Mouse (Mus musculus): ENCODE results near the gene Lef1. TPM values are rescaled to one million over a fixed set of nuclear protein-coding genes. Genes with fewer than 3 reads are reported as not detected.

Lef1 gene
- polyA plus RNA-seq, 1 experiment: not detected

DNA sequence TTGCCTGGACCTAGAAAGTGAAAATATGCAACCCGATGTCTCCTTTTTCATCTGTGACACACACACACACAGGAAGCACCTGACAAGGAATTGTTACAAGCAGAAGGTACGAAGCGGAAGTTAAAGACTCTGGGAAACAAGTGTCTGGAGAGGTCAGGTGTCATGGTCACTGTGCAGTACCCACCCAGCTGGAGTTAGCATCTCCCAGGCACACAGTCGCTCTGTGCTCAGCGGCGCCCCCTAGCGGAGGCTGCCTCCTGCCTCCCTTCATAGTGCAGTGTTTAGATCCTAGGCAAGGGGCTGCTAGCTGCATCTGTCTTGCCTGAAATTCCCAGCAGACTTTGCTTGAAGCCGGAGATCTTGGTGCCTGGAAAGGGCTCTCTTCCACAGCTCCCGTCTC, 104.6 kb downstream of the Lef1 start:
- no peak overlapping the region for H3K4me3 ChIP-seq (ENCODE audit: insufficient read depth, low read depth, low read length)

DNA sequence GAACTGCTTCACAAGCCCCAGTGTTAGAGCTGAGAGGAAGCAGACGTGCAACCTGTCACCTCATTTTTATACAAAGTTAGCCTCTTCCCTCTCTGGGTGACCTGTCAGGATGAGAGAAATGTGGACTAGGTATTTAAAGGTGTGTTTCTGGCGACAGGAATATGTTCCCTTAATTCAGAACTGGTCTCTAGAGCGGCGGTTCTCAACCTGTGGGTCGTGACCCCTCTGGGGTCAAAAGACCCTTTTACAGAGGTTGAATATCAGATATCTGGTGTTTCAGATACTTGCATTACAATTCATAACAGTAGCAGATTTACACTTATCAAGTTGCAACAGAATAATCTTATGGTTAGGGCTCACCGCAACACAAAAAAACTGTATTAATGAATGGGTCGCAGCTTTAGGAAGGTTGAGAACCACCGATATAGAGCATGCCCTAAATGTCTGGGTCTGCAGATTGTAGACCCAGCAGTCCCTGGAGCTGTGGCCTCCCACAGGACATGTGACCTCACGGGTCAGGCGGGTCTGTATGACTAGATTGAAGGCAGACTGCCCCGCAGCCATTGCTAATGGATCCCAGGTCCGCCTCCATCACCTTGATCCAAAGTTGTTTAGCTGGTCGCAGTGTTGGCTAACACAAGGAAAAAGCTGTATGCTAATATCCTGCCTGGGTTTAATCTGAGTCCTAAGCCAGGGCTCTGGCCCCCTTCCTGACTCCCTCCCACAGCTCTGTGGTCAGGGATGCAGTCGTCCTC, 108.5 kb downstream of the Lef1 start:
- no peaks in the 10 kb centered on the region for H3K4me1 ChIP-seq (ENCODE audit: control insufficient read depth, insufficient read depth, insufficient read length, low read length)
- H3K4me3 ChIP-seq (ENCODE audit: insufficient read depth, low read depth, low read length): no peak overlapping the region
- H3K27ac ChIP-seq (replicated peaks; ENCODE audit: low read depth, low read length): no peak overlapping the region

More for the DNA sequence above, 104.6 kb downstream of the Lef1 start:
- no peaks in the 10 kb centered on the region for H3K4me1 ChIP-seq (ENCODE audit: control insufficient read depth, insufficient read depth, insufficient read length, low read length)
- H3K27ac ChIP-seq (replicated peaks; ENCODE audit: low read depth, low read length): no peak overlapping the region

DNA sequence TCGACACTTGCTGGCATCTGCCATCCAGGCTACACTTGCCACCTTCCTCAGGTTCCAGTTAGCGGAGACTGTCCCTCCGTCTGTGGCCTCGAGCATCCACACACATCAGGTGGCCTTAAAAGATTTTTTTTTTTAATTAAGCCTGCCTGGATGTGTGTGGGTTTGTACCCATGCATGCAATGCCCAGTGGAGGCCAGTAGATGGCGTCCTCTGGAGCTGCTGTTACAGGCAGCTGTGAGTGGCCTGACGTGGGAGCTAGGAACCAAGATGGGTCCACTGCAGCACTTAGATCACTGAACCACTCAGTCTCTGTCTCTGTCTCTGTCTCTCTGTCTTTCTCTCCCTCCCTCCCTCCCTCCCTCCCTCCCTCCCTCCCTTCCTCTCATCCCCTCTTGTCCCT, 117.8 kb downstream of the Lef1 start:
- Histone ChIP-seq H3K27ac (replicated peaks; ENCODE audit: low read depth, low read length) (no peak overlapping the region), H3K4me3 (ENCODE audit: insufficient read depth, low read depth, low read length) (no peak overlapping the region), H3K4me1 (ENCODE audit: control insufficient read depth, insufficient read depth, insufficient read length, low read length) (no peaks in the 10 kb centered on the region)

DNA sequence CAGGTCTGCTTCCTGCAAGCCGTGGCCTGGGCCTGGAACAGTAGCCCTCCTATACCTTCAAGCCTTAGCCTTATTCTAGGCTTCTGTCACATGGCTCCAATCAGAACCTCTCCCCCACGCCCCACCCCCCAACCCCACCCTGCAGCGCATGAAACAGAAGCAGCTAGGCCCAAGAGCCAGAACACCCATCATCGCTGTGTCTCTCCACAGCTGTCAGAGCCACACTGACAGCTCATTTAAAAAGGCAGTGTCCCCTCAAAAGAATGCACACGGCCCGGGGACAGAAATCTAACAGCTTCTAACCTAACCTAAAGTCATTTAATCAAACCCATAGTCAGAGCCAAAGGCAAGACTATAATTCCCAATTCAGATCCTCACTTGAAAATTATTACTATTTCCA, 126.8 kb downstream of the Lef1 start:
- no peak overlapping the region for H3K4me3 ChIP-seq (ENCODE audit: insufficient read depth, low read depth, low read length)
- H3K4me1 ChIP-seq (ENCODE audit: control insufficient read depth, insufficient read depth, insufficient read length, low read length): no peaks in the 10 kb centered on the region
- H3K27ac ChIP-seq (replicated peaks; ENCODE audit: low read depth, low read length): no peak overlapping the region

DNA sequence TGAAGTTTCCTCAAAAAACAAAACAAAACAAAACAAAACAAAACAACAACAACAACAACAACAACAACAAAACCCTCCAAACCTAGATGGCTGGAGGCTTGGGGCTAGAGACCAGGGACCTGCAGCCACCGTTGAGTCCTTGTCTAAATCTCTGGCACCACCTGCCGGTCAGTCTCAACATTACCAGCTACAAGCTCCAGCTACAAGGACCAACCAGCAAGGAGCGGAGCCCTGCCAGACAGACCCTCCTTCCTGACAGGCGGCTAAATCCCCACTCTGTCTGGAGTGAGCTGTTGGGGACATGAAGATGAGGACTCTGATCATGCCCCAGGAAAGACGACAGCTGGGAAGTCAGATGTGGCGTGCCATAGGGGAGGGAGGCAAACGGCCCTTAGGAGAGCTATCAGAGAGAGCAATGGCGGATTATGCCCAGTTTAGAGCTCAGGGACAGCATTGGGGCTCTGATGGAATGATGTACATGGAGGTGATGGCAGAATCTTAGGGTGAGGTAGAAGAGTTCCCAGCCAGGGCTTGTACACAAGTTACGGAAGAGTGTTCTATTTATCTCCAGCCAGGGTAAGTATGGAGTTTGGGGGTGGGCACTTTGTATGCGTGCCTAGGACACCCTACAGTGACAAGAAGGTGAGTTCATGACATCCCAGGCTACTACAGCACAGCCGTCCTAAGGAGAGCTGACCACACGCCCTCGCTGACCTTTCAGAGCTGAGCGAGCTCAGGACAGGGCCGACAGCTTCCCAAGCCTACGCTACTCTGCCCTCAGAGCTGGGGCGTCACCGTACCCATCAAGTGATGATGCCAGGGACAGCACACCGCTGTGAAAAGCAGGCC, 127.7 kb downstream of the Lef1 start:
- Histone ChIP-seq H3K27ac (replicated peaks; ENCODE audit: low read depth, low read length) (no peak overlapping the region), H3K4me1 (ENCODE audit: control insufficient read depth, insufficient read depth, insufficient read length, low read length) (no peaks in the 10 kb centered on the region), H3K4me3 (ENCODE audit: insufficient read depth, low read depth, low read length) (no peak overlapping the region)

DNA sequence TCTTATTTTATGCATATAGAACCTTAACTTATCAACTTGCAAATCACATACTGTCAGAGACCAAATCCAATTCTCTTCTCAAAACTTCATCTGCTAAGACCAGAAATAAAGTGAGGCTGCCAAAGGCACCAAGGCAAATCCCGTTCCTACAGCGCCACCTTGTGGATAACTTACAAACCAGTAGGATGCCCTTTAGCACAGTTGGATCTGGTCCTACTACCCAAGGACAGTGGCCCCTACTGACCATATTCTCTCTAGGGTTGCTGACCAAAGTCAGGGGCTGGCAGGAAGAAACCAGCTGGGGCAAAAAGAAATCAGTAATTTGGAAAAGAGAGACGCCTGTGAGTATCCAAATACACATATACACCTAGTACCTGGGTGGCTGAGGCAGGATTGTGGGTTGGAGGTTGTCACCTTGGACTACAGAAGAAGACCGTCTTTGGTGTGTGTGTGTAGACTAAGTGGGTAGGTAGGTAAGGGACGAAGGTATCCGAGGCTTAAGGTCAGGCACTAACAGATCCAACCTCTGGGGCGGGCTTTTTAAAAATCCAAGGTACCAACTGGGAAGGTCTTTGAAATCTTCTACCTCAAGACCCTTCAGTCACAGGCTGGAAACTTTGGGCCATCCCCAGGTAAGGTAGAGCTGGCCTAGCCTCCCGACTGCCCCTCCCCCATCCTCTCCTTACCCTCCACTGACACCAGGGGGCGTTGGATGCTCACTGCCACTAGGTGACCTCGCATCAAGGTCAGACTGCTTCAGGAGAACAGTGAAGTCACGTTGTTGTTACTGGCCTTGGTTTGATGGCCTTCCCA, 135.7 kb downstream of the Lef1 start:
- H3K27ac ChIP-seq (replicated peaks; ENCODE audit: low read depth, low read length): peak overlapping the region; percentile 99
- no peak overlapping the region for H3K4me3 ChIP-seq (ENCODE audit: insufficient read depth, low read depth, low read length)

DNA sequence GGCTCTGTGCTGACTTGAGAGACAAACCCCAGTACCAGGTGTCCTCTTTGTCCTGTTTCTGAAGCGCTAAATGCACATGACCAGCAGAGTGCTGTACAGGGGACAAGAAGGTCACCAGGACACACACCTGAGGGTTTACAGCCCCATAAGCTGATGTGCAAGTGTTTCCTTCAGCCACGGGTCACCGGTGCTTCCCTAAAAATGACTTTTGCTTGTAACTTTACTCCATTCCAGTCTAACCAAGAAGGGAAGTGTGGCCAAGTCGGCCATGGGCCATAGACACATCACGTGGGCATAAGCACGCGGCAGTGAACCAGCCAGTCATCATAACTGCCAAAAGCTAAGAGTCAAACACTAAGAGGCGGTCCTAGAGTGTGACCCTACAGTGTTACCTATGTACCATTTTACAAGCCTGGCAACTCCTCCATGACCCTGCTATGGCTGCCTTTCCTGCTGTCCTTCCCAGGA, 136.3 kb downstream of the Lef1 start:
- peak overlapping the region; percentile 99 for H3K27ac ChIP-seq (replicated peaks; ENCODE audit: low read depth, low read length)
- no peak overlapping the region for H3K4me3 ChIP-seq (ENCODE audit: insufficient read depth, low read depth, low read length)
- peaks cover 11% of the 10 kb centered on the region for H3K4me1 ChIP-seq (ENCODE audit: control insufficient read depth, insufficient read depth, insufficient read length, low read length)

More for the DNA sequence above, 135.7 kb downstream of the Lef1 start:
- H3K4me1 ChIP-seq (ENCODE audit: control insufficient read depth, insufficient read depth, insufficient read length, low read length): peaks cover 8% of the 10 kb centered on the region

DNA sequence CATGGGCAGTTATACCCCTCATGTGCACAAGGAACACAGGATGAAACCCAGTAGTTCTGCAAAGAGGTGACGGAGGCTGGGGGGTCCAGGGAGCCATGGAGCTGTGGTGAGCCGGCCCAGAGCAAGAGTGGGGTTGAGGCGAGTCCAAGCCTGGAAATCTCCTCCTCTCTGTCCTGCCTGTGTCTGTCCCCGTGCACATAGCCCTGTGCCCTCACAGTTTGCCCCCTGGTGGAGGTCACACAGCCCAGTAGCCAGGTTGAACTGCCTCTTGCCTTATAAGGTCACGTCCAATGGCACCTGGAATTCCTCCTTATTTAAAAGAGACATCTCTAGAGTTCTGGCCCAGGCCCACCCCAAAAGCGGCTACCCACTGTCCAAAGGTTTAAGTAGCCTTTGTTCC, 137.2 kb downstream of the Lef1 start:
- Histone ChIP-seq H3K4me3 (ENCODE audit: insufficient read depth, low read depth, low read length) (no peak overlapping the region), H3K27ac (replicated peaks; ENCODE audit: low read depth, low read length) (peak overlapping the region; percentile 63)

DNA sequence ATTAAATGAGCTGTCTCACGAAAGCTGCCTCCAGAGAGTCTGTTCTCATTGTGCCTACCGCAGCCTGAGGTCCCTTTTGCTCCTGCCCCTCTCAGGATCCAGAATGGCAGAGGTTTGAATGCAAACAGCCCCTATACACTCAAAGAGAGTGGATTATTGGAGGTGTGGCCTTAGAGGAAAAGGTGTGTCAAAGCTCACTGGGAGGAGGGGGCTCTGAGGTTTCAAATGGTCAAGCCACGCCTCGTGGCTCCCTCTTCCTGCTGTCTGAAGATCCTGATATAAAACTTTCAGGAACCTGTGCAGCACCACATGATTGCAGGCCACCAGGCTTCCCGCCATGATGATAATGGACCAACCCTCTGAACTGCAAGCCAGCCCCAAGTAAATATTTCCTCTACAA, 137.6 kb downstream of the Lef1 start:
- peak overlapping the region; percentile 63 for H3K27ac ChIP-seq (replicated peaks; ENCODE audit: low read depth, low read length)
- H3K4me1 ChIP-seq (ENCODE audit: control insufficient read depth, insufficient read depth, insufficient read length, low read length): peaks cover 11% of the 10 kb centered on the region
- H3K4me3 ChIP-seq (ENCODE audit: insufficient read depth, low read depth, low read length): no peak overlapping the region

More for the DNA sequence above, 137.2 kb downstream of the Lef1 start:
- H3K4me1 ChIP-seq (ENCODE audit: control insufficient read depth, insufficient read depth, insufficient read length, low read length): peaks cover 11% of the 10 kb centered on the region

DNA sequence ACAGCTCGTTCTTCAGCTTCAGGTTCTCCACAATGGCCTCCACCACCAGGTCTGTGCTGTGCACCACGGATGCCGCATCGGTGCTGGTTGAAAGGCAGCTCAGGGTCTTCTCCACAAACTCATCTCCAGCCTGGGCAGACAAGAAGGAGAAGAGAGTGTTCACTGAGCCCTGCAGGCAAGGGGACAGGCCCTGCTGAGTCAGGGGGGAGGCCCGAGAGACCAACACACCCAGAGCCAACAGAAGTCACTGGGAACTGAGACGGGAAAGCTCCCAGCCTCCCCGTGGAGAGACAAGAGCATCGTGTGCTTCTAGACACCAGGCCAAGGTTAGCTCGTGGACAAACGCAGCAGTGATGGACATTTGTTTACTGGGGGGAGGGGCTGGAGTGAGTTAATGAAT, 138.2 kb downstream of the Lef1 start:
- H3K4me3 ChIP-seq (ENCODE audit: insufficient read depth, low read depth, low read length): no peak overlapping the region

DNA sequence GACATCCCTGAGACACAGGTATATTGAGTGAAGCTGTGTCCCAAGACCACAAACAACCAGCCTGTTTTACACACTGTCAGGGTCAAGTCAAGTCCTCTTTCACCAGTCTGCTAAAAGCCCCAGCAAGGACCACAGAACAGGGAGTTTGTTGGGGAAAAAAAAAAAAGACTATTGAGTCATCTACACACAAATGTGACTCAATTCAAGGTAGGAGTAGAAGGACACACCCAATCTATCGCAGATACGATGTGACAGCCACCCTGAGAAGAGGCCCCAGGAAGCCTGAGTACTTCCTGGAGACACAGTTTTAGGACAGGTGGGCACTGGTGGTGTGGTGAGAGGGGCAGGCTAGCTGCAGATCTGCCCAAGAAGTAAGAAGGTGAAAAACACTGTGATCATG, 140.0 kb downstream of the Lef1 start:
- no peak overlapping the region for H3K4me3 ChIP-seq (ENCODE audit: insufficient read depth, low read depth, low read length)
- H3K27ac ChIP-seq (replicated peaks; ENCODE audit: low read depth, low read length): peak overlapping the region; percentile 87

More for the DNA sequence above, 138.2 kb downstream of the Lef1 start:
- H3K4me1 ChIP-seq (ENCODE audit: control insufficient read depth, insufficient read depth, insufficient read length, low read length): peaks cover 11% of the 10 kb centered on the region
- peak overlapping the region; percentile 63; the same call in 1 of the 2 replicates for H3K27ac ChIP-seq (replicated peaks; ENCODE audit: low read depth, low read length)

DNA sequence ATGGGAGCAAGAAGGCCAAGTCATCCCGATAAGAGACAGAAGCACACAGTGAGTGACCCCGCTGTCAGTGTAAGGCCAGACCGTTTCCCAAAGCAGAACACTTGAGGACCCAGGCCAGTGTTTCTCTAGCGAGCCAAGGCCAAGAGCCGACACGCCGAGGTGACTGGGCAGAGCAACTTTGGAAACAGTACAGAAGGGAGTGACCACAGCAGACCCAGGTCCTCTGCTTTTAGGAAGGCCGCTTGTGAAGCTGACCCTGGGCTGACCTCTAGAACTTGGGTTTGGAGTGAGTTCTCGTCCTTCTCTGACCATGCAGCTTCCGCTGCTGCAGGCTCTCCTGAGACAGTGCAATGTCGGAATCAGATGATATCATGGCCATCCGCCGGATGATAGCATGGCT, 140.7 kb downstream of the Lef1 start:
- H3K27ac ChIP-seq (replicated peaks; ENCODE audit: low read depth, low read length): peak overlapping the region; percentile 87

More for the DNA sequence above, 140.0 kb downstream of the Lef1 start:
- peaks cover 11% of the 10 kb centered on the region for H3K4me1 ChIP-seq (ENCODE audit: control insufficient read depth, insufficient read depth, insufficient read length, low read length)

DNA sequence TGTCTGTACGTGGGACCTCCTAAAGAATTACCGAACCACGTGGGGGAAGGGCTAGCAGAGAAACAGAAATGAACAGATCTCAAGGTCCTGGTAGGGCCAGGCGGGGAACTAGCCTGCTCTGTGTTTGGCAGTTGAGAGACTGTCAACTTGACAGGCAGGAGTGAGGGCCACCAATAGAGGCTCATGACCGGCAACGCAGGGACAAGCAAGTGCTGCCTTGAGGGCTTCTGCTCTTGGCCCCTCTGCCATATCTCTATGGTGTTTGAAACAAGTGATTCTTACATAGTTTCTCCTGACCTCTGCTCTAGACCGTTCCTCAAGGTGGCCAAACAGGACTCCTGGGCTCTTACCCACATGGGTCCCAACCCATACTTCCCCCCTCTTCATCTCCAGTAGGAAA, 141.3 kb downstream of the Lef1 start:
- Histone ChIP-seq H3K4me3 (ENCODE audit: insufficient read depth, low read depth, low read length) (no peak overlapping the region), H3K4me1 (ENCODE audit: control insufficient read depth, insufficient read depth, insufficient read length, low read length) (peaks cover 11% of the 10 kb centered on the region), H3K27ac (replicated peaks; ENCODE audit: low read depth, low read length) (peak overlapping the region; percentile 87)

More for the DNA sequence above, 140.7 kb downstream of the Lef1 start:
- Histone ChIP-seq H3K4me1 (ENCODE audit: control insufficient read depth, insufficient read depth, insufficient read length, low read length) (peaks cover 11% of the 10 kb centered on the region), H3K4me3 (ENCODE audit: insufficient read depth, low read depth, low read length) (no peak overlapping the region)

DNA sequence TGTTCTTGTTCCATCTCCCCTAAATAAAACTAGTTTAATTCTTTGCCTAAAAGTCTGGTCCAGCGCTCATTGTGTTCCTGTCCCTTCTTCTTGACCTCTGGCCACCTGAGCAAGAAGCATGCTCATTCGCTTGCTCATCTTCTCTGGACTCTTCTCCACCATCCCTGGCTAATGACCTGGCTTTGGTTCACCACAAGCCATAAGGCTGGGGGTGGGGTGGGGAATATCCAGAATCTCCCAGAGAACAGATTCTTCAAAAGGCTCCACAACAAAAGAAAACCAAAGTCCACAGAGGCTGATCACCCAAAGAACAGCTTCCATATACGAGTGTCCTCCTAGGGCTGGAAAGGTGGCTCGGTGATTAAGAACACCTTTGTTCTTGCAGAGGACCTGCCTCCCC, 144.7 kb downstream of the Lef1 start:
- Histone ChIP-seq H3K4me1 (ENCODE audit: control insufficient read depth, insufficient read depth, insufficient read length, low read length) (peaks cover 18% of the 10 kb centered on the region), H3K27ac (replicated peaks; ENCODE audit: low read depth, low read length) (no peak overlapping the region), H3K4me3 (ENCODE audit: insufficient read depth, low read depth, low read length) (no peak overlapping the region)
